Mouse (Mus musculus): ENCODE data around the gene Spz1. TPM values are rescaled to one million over a fixed set of nuclear protein-coding genes. Genes with fewer than 3 reads are reported as not detected.

Gene Spz1
- polyA plus RNA-seq, 1 experiment from 2014 or later: not detected

GRCm38 (mm10) chr13:92580220-92581043 lies 4.5 kb upstream of the Spz1 start:
- DNase-seq (ENCODE audit: low spot score): peak; percentile 74

GRCm38 (mm10) chr13:92578210-92578609 lies 2.2 kb upstream of the Spz1 start:
- no peak for DNase-seq (ENCODE audit: low spot score)

DNA sequence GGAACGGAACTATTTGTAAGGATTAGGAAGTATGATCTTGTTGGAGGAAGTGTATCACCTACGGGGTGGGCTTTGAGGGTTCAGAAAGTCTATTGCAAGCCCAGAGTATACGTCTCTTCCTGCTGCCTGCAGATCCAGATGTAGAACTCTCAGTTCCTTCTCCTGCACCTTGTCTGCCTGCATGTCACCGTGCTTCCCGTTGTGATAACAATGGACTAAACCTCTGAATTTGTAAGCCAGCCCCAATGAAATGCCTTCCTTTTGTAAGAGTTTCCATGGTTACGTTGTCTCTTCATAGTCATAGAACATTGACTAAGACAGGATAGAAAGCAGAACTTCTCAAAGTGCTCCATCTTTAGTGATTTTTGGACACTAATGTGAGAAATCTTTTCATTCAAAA lies 716 bp upstream of the Spz1 start:
- no peak for DNase-seq (ENCODE audit: low spot score)

GRCm38 (mm10) chr13:92559429-92559828 lies 16.5 kb downstream of the Spz1 start:
- no peak for DNase-seq (ENCODE audit: low spot score)

DNA sequence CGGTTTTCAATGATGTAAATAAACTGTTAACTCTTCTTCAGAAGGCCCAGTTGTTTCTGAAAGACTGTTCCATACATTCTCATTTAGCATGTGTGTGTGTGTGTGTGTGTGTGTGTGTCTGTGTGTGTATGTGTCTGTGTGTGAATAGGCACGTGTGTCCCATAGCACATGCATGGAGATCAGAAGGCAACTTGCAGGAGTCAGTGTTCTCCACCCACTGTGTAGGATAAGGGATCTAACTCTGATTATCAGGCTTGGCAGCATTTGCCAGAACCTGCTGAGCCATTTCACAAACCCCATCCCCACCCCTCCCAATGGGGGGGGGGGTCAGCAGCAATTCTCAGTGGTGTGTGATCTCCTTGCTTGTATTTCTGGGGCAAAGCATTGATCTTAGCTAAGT lies 18.7 kb downstream of the Spz1 start:
- DNase-seq (ENCODE audit: low spot score): no peak

- no peak for DNase-seq (ENCODE audit: low spot score)
Measured at GRCm38 (mm10) chr13:92556458-92557126, 19.4 kb downstream of the Spz1 start.

DNA sequence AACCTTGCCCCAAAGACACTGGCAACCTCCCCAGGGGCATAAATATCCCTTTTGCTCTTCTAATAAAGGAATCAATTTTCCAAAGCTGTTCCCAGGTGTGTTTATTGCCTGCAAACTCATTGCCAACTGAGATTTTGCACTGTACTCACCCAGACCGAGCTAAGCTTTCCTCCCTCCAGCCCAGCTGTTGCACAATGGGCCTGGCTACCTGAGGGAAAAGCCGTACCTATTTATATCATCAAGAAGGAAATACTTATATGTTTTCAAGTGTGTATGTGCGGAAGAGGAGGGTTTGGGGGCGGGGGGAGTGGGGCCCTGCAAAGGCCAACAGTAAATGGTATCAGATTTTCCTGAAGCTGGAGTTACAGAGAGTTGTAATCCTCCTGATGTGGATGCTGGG lies 28.9 kb downstream of the Spz1 start:
- no peak for DNase-seq (ENCODE audit: low spot score)

- no peak for DNase-seq (ENCODE audit: low spot score)
Measured at GRCm38 (mm10) chr13:92540997-92541396, 35.0 kb downstream of the Spz1 start.

GRCm38 (mm10) chr13:92539126-92539525 lies 36.8 kb downstream of the Spz1 start:
- DNase-seq (ENCODE audit: low spot score): no peak

GRCm38 (mm10) chr13:92533801-92534200 lies 42.2 kb downstream of the Spz1 start:
- DNase-seq (ENCODE audit: low spot score): no peak

- no peak for DNase-seq (ENCODE audit: low spot score)
Measured at GRCm38 (mm10) chr13:92532216-92532615, 43.8 kb downstream of the Spz1 start.

DNA sequence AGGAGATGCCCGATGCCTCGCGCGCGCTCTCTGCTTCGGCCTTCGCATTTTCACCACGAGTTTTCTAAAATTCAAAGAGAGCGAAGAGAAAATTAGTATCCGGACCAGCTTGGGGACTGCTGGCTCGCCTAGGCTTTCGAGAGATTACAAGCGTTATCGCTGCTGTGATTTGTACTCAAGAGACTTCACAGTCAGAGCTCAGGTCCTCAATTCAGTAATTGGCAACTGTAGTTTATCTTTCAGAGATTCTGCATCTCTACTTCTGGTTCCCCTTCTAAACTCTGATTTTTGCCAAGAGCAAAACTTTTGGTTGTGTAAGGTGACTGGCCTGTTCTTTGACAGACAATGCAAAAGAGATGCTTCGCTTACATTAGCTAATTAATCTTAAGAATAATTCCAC lies 44.7 kb downstream of the Spz1 start:
- DNase-seq (ENCODE audit: low spot score): no peak

DNA sequence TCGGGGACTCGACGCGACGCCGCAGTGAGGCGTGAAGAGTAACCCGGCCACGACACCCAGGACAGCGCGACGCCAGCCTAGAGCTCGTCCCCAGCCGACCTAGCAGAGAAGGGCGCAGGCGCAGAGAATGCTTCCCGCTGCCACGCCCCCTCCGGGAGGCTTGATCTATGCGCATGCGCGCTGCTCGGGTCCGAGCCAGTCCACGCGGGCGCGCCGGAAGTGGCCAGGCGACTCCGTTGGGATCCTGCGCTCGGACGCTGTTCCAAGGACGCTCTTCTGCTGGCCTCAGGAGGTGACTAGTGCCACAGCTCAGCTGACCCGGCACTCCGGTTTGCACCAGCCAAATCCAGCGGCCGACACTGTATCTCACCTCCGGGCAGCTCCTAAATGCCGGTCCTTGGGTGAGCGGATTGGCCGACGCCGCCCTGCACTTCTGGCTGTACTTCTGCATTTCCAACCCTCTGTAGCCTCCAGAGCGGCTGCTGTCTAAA lies 45.2 kb downstream of the Spz1 start, which contains the start of gene Zfyve16:
Gene Zfyve16, minus strand, starts transcription at position 148 of the 491 bp plus-strand sequence.
- DNase-seq (ENCODE audit: low spot score): peak; percentile 94

- DNase-seq (ENCODE audit: low spot score): peak; percentile 23
Measured at GRCm38 (mm10) chr13:92529828-92530720, 45.9 kb downstream of the Spz1 start.

Other genes with a start within 250 kb of the Spz1 start
- gene Dhfr, start 221.4 kb downstream of the Spz1 start, polyA plus RNA-seq (2015; fragmentation: Nextera tagmentation; extraction: Ambion mirVana): 15.9 and 16.4 TPM in 2 replicates
- gene Msh3, start 221.2 kb downstream of the Spz1 start, polyA plus RNA-seq (2015; fragmentation: Nextera tagmentation; extraction: Ambion mirVana): 28.1 and 29.1 TPM in 2 replicates
- gene Ankrd34b, start 150.3 kb downstream of the Spz1 start, polyA plus RNA-seq (2015; fragmentation: Nextera tagmentation; extraction: Ambion mirVana): 0.04 TPM in 1 of 2 replicates, not detected in the other
- 0.18 and 0.46 TPM in 2 replicates for gene Fam151b, start 92.2 kb downstream of the Spz1 start, polyA plus RNA-seq (2015; fragmentation: Nextera tagmentation; extraction: Ambion mirVana)
- 4.7 and 5.3 TPM in 2 replicates for gene Zfyve16, start 45.3 kb downstream of the Spz1 start, polyA plus RNA-seq (2015; fragmentation: Nextera tagmentation; extraction: Ambion mirVana)
- gene Serinc5, start 34.9 kb upstream of the Spz1 start, polyA plus RNA-seq (2015; fragmentation: Nextera tagmentation; extraction: Ambion mirVana): 27.0 and 32.2 TPM in 2 replicates
- 0.55 TPM in 2 replicates for gene Thbs4, start 218.6 kb upstream of the Spz1 start, polyA plus RNA-seq (2015; fragmentation: Nextera tagmentation; extraction: Ambion mirVana)

All from thymus, postnatal 0 days (tissue).